Mouse (Mus musculus) kidney, adult 2 months (tissue): ENCODE measurements around the gene 1110065P20Rik.

Experiments
- CTCF ChIP-seq: fragments of 200-500 bp; conservative IDR thresholded peaks from 2 replicates; pipeline ENCODE4 v1.5.1; 2011; ENCODE audit warnings: low read depth, mild to moderate bottlenecking, control low read depth, low read length, moderate library complexity, mixed read lengths; ENCODE audit not compliant: insufficient read depth, insufficient read length
- POLR2A ChIP-seq: fragments of 200-500 bp; IDR thresholded peaks from one replicate; pipeline ENCODE4 v1.6.1; 2011; ENCODE audit warnings: low read depth, low read length, control low read depth

DNA sequence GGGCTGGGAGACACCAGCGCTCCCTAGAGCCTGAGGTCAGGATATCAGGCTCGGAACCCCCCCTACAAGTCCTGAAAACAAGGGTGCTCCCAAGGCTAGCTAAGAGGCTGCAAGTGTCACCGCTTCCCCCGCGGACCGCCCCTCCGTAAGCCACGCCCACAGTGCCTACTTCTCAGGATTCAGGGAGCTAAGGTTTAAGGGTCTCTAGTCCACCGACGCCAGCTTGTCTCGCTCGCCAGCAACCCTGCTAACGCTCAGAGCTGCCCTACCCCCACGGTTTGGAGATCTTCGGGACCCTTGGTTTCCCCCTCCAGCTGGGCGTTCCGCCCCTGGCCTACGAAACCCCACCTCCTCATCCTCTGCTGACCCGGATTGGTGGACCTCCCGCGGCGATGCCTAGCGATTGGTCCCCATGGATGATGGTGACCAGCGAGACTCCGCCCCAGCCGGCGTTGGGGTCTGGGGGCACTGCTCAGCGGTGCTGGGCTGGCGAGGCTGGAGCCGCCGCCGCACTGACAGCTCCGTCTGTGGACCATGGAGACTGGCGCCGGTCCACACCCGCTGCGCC, 30.4 kb upstream of the 1110065P20Rik start:
- TF ChIP-seq CTCF (no peak), POLR2A (no peak)
